Mouse (Mus musculus): ENCODE results near the gene Ckm. TPM values are rescaled to one million over a fixed set of nuclear protein-coding genes. Genes with fewer than 3 reads are reported as not detected.

Ckm gene
- total RNA-seq, 1 experiment from 2014 or later, result 0.74 TPM

GRCm38 (mm10) chr7:19388699-19389413, 15.7 kb upstream of the Ckm start:
- peak; percentile 49 for DNase-seq

GRCm38 (mm10) chr7:19394484-19394883, 10.1 kb upstream of the Ckm start:
- no peak for DNase-seq

GRCm38 (mm10) chr7:19399496-19400280, 4.9 kb upstream of the Ckm start:
- peak; percentile 79 for DNase-seq

- DNase-seq, result no peak
These were observed 3.6 kb upstream of the Ckm start for GRCm38 (mm10) chr7:19400946-19401345.

- no peak for DNase-seq
These were observed 2.0 kb upstream of the Ckm start for GRCm38 (mm10) chr7:19402535-19403112.

- DNase-seq, result peak; percentile 58
These were observed 762 bp upstream of the Ckm start, which contains the start of gene Klc3 for GRCm38 (mm10) chr7:19403731-19404296. Klc3 (minus strand) TSS chr7:19404104.

- DNase-seq, result peak; percentile 88
These were observed 841 bp downstream of the Ckm start for GRCm38 (mm10) chr7:19405417-19405816.

- DNase-seq, result no peak
These were observed 5.2 kb downstream of the Ckm start for GRCm38 (mm10) chr7:19409753-19410152.

- DNase-seq, result peak; percentile 86
These were observed 6.3 kb downstream of the Ckm start for GRCm38 (mm10) chr7:19410766-19411344.

GRCm38 (mm10) chr7:19411783-19412182, 7.2 kb downstream of the Ckm start:
- DNase-seq, result peak; percentile 32

- no peak for DNase-seq
These were observed 8.9 kb downstream of the Ckm start for GRCm38 (mm10) chr7:19413525-19413924.

- DNase-seq, result no peak
These were observed 12.0 kb downstream of the Ckm start for GRCm38 (mm10) chr7:19416590-19416989.

GRCm38 (mm10) chr7:19420121-19420520, 15.5 kb downstream of the Ckm start:
- DNase-seq, result no peak

- DNase-seq, result peak; percentile 95
These were observed 16.5 kb downstream of the Ckm start for GRCm38 (mm10) chr7:19420821-19421636.

GRCm38 (mm10) chr7:19423083-19423482, 18.5 kb downstream of the Ckm start:
- no peak for DNase-seq

- DNase-seq, result no peak
These were observed 19.5 kb downstream of the Ckm start for GRCm38 (mm10) chr7:19424051-19424450.

GRCm38 (mm10) chr7:19426349-19426748, 21.8 kb downstream of the Ckm start:
- DNase-seq, result no peak

GRCm38 (mm10) chr7:19426888-19427287, 22.3 kb downstream of the Ckm start:
- no peak for DNase-seq

GRCm38 (mm10) chr7:19427999-19428650, 23.5 kb downstream of the Ckm start:
- DNase-seq, result no peak

GRCm38 (mm10) chr7:19429726-19430125, 25.1 kb downstream of the Ckm start:
- no peak for DNase-seq

GRCm38 (mm10) chr7:19430402-19430801, 25.8 kb downstream of the Ckm start:
- DNase-seq, result no peak
